Mouse (Mus musculus): Measurements from ENCODE around the gene Lrrc61.
A peak's percentile ranks its signal among the peaks of the same experiment; 100 is the strongest.

Lrrc61 gene

GRCm38 (mm10) chr6:48593158-48594042 lies 38.8 kb downstream of the Lrrc61 start, which contains the start of the genes Repin1 and Gm44965:
Repin1 (plus strand) TSS chr6:48593883.
Gm44965 (plus strand) TSS chr6:48593941.
- peak; percentile 92 for DNase-seq (ENCODE audit: low spot score)

GRCm38 (mm10) chr6:48594043-48594738 lies 39.6 kb downstream of the Lrrc61 start:
- DNase-seq (ENCODE audit: low spot score) = peak; percentile 61

- DNase-seq (ENCODE audit: low spot score) = no peak
Observed at GRCm38 (mm10) chr6:48595278-48595677, 40.7 kb downstream of the Lrrc61 start.

GRCm38 (mm10) chr6:48596545-48597232 lies 42.1 kb downstream of the Lrrc61 start:
- DNase-seq (ENCODE audit: low spot score) = no peak

- DNase-seq (ENCODE audit: low spot score) = no peak
Observed at GRCm38 (mm10) chr6:48597233-48597625, 42.6 kb downstream of the Lrrc61 start.

GRCm38 (mm10) chr6:48600594-48600993 lies 46.0 kb downstream of the Lrrc61 start:
- DNase-seq (ENCODE audit: low spot score) = no peak

GRCm38 (mm10) chr6:48601271-48602079 lies 46.9 kb downstream of the Lrrc61 start, which contains the start of gene Zfp775:
Zfp775 (plus strand) TSS chr6:48602063.
- DNase-seq (ENCODE audit: low spot score) = peak; percentile 97

- DNase-seq (ENCODE audit: low spot score) = no peak
Observed at GRCm38 (mm10) chr6:48602080-48602741, 47.6 kb downstream of the Lrrc61 start.

- DNase-seq (ENCODE audit: low spot score) = no peak
Observed at GRCm38 (mm10) chr6:48608124-48608523, 53.5 kb downstream of the Lrrc61 start.

- no peak for DNase-seq (ENCODE audit: low spot score)
Observed at GRCm38 (mm10) chr6:48609512-48609911, 54.9 kb downstream of the Lrrc61 start.

- DNase-seq (ENCODE audit: low spot score) = no peak
Observed at GRCm38 (mm10) chr6:48610657-48611056, 56.1 kb downstream of the Lrrc61 start.

GRCm38 (mm10) chr6:48613464-48613863 lies 58.9 kb downstream of the Lrrc61 start:
- no peak for DNase-seq (ENCODE audit: low spot score)

GRCm38 (mm10) chr6:48614756-48615155 lies 60.2 kb downstream of the Lrrc61 start:
- DNase-seq (ENCODE audit: low spot score) = no peak

GRCm38 (mm10) chr6:48620031-48620430 lies 65.4 kb downstream of the Lrrc61 start:
- DNase-seq (ENCODE audit: low spot score) = no peak
